Mouse (Mus musculus) megakaryocyte, embryonic 14.5 days (primary cell): ENCODE measurements around the gene Anxa2.

Source experiments
- FLI1 ChIP-seq: IDR thresholded peaks from 2 replicates; pipeline ENCODE4 v1.6.1; 2012; ENCODE audit warnings: low read length, inconsistent platforms, mixed read lengths
- GATA1 ChIP-seq: IDR thresholded peaks from 3 replicates; pipeline ENCODE4 v1.6.1; 2012; ENCODE audit warnings: mixed read lengths, low read length, inconsistent platforms, borderline replicate concordance

GRCm38 (mm10) chr9:69454691-69455090 is 1.3 kb downstream of the Anxa2 start:
- TF ChIP-seq GATA1 = no peak
- no peak for TF ChIP-seq FLI1
